Mouse (Mus musculus) hindbrain, embryonic 14.5 days (tissue): Measurements from ENCODE around the gene Urad. TPM values are rescaled to one million over a fixed set of nuclear protein-coding genes. Genes with fewer than 3 reads are reported as not detected.

Source experiments
- ATAC-seq: fragments of 200-750 bp; cut with Nextera tagmentation; 2 replicates; pipeline ENCODE4 v1.8.0; 2017; ENCODE audit warnings: moderate number of reproducible peaks, mild to moderate bottlenecking, moderate TSS enrichment, moderate library complexity; ENCODE audit not compliant: low FRiP score
- DNase-seq: peaks from one replicate; pipeline ENCODE4 v3.0.0-alpha.2; 2015; ENCODE audit warnings: low spot score
- H3K27ac ChIP-seq: fragments of 300-500 bp; sonication (generic); 2 replicates; pipeline ENCODE4 v1.5.1; 2014; ENCODE audit warnings: mild to moderate bottlenecking, moderate library complexity
- H3K27me3 ChIP-seq: fragments of 300-500 bp; sonication (generic); 2 replicates; pipeline ENCODE4 v1.6.1; 2014; ENCODE audit warnings: mild to moderate bottlenecking, low read length, mixed read lengths; ENCODE audit not compliant: control insufficient read depth, insufficient read depth
- H3K36me3 ChIP-seq: fragments of 300-500 bp; sonication (generic); replicated peaks from 2 replicates; pipeline ENCODE4 v1.6.1; 2014; ENCODE audit not compliant: control insufficient read depth, insufficient read depth
- H3K4me1 ChIP-seq: fragments of 300-500 bp; sonication (generic); replicated peaks from 2 replicates; pipeline ENCODE4 v1.6.1; 2014; ENCODE audit warnings: antibody characterized with exemption, low read length, mixed read lengths; ENCODE audit not compliant: control insufficient read depth, insufficient read depth
- H3K4me2 ChIP-seq: fragments of 300-500 bp; sonication (generic); replicated peaks from 2 replicates; pipeline ENCODE4 v1.6.1; 2014; ENCODE audit warnings: mild to moderate bottlenecking, moderate library complexity
- H3K4me3 ChIP-seq: fragments of 300-500 bp; sonication (generic); replicated peaks from 2 replicates; pipeline ENCODE4 v1.5.1; 2014; ENCODE audit warnings: mild to moderate bottlenecking, low read length
- H3K9ac ChIP-seq: fragments of 300-500 bp; sonication (generic); 2 replicates; pipeline ENCODE4 v1.6.1; 2014
- H3K9me3 ChIP-seq: fragments of 300-500 bp; sonication (generic); 2 replicates; pipeline ENCODE4 v1.6.1; 2016; ENCODE audit warnings: low read length; ENCODE audit not compliant: control insufficient read depth
- WGBS: fragments of 180-500 bp; shearing (Covaris S2); extraction: QIAGEN DNeasy Blood & Tissue Kit; methylation state at CpG from one replicate; pipeline ENCODE4 v1.1.7; 2014; 5-methylcytosine and 5-hydroxymethylcytosine counted together
- polyA plus RNA-seq: library from polyadenylated mRNA; unstranded; fragments of >200 nt; fragmentation: Nextera tagmentation; extraction: Ambion mirVana; gene quantifications from 2 replicates; pipeline ENCODE4 v1.2.1, GENCODE M21; 2014

The Urad gene
- polyA plus RNA-seq, 1 experiment from 2014 or later = not detected

DNA sequence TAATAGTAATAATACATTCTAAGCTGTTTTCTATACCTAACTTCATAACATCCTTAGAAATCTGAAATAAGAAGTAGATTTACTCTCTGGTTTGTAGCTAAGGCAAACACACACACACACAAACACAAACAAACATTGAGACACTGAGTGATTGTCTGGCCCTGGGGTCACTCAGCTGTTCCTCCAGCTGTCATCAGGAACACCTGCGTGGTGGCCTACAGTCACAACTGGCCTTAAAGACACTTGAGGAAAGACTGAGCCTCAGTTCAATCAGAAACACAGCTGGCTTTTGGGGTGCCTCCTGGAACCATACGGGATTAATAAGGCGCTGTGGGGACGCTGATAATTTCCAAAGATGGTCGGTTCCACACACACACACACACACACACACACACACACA, 25.0 kb downstream of the Urad start:
- Histone ChIP-seq H3K36me3 (no peaks in the 10 kb centered on the region), H3K4me1 (no peaks in the 10 kb centered on the region), H3K27ac (no peak overlapping the region), H3K4me3 (no peak overlapping the region), H3K9ac (no peak overlapping the region), H3K4me2 (no peak overlapping the region), H3K9me3 (no peaks in the 10 kb centered on the region), H3K27me3 (peaks cover 97% of the 10 kb centered on the region)
- DNase-seq (no peak), ATAC-seq (no peak)
- 66% methylated on average over 5 of the region's 5 CpGs for WGBS

GRCm38 (mm10) chr5:147294121-147294520, 28.1 kb downstream of the Urad start:
- no peaks in the 10 kb centered on the region for H3K36me3 ChIP-seq

GRCm38 (mm10) chr5:147293127-147293910, 28.9 kb downstream of the Urad start:
- DNase-seq (peak; percentile 87), ATAC-seq (peak; percentile 73; the same call in 1 of the 2 replicates)
- Histone ChIP-seq H3K4me1 (no peaks in the 10 kb centered on the region), H3K9me3 (no peaks in the 10 kb centered on the region), H3K9ac (no peak overlapping the region), H3K36me3 (no peaks in the 10 kb centered on the region), H3K27me3 (peaks cover 69% of the 10 kb centered on the region), H3K4me2 (no peak overlapping the region), H3K4me3 (no peak overlapping the region), H3K27ac (no peak overlapping the region)
- 17% methylated on average over 18 of the region's 18 CpGs for WGBS

More at GRCm38 (mm10) chr5:147294121-147294520, 28.1 kb downstream of the Urad start:
- Histone ChIP-seq H3K4me2 (no peak overlapping the region), H3K4me3 (no peak overlapping the region), H3K4me1 (no peaks in the 10 kb centered on the region), H3K27ac (no peak overlapping the region), H3K9me3 (no peaks in the 10 kb centered on the region), H3K9ac (no peak overlapping the region), H3K27me3 (peaks cover 77% of the 10 kb centered on the region)
- DNase-seq = no peak
- ATAC-seq = no peak
- 10% methylated on average over 20 of the region's 20 CpGs for WGBS

- Histone ChIP-seq H3K4me3 (no peak overlapping the region), H3K36me3 (no peaks in the 10 kb centered on the region), H3K27me3 (peaks cover 62% of the 10 kb centered on the region), H3K27ac (no peak overlapping the region), H3K9me3 (no peaks in the 10 kb centered on the region), H3K9ac (no peak overlapping the region), H3K4me1 (no peaks in the 10 kb centered on the region), H3K4me2 (no peak overlapping the region)
- DNase-seq (no peak), ATAC-seq (no peak)
- 49% methylated on average over 13 of the region's 13 CpGs for WGBS
These were observed 29.6 kb downstream of the Urad start for GRCm38 (mm10) chr5:147292506-147293120.

DNA sequence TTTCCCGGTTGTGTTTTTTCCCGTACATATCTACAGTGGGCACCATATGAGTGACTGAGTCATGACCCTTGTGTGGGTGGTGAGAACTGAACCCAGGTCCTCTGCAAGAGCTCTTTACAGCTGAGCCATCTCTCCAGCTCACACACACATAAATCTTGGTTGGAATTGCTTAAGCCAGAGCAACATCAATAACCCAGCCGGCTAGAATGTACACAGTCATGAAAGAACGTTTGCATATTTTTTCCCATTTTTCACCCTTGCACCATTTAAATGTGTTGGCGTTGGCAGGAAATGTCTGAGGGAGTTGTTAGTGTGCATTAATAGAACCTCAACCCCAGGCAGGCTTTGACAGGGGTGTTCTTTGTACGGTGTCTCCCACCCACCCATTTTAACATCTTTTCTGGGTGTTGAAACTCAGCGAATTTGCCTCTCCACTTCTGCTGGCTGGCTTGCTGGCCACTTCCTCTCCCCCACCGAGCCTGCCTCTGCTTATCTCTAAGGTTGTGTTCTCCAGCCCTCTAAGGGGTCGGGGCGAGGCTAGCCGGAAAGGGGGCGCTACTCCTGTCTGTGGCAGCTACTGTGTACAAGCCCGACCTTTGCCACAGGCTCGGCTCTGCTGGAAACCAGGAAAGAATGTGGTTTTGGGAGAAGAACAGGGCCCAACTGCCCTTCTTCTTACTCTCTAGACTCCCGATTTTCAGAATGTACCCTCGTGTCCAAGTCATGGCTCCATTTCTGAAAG, 30.3 kb downstream of the Urad start:
- Histone ChIP-seq H3K36me3 (no peaks in the 10 kb centered on the region), H3K4me1 (no peaks in the 10 kb centered on the region), H3K4me2 (no peak overlapping the region), H3K4me3 (no peak overlapping the region), H3K9me3 (no peaks in the 10 kb centered on the region), H3K27ac (no peak overlapping the region), H3K9ac (no peak overlapping the region), H3K27me3 (peaks cover 55% of the 10 kb centered on the region)
- WGBS = 38% methylated on average over 16 of the region's 16 CpGs
- DNase-seq (no peak), ATAC-seq (no peak)

GRCm38 (mm10) chr5:147284365-147284764, 37.9 kb downstream of the Urad start:
- WGBS = 72% methylated on average over 4 of the region's 4 CpGs
- H3K36me3 ChIP-seq = no peaks in the 10 kb centered on the region
- DNase-seq (no peak), ATAC-seq (no peak)
- no peak overlapping the region for H3K4me2 ChIP-seq
- no peak overlapping the region for H3K9ac ChIP-seq
- H3K27me3 ChIP-seq = peaks cover 40% of the 10 kb centered on the region
- H3K4me3 ChIP-seq = no peak overlapping the region
- no peak overlapping the region for H3K27ac ChIP-seq
- H3K4me1 ChIP-seq = no peaks in the 10 kb centered on the region
- no peaks in the 10 kb centered on the region for H3K9me3 ChIP-seq

DNA sequence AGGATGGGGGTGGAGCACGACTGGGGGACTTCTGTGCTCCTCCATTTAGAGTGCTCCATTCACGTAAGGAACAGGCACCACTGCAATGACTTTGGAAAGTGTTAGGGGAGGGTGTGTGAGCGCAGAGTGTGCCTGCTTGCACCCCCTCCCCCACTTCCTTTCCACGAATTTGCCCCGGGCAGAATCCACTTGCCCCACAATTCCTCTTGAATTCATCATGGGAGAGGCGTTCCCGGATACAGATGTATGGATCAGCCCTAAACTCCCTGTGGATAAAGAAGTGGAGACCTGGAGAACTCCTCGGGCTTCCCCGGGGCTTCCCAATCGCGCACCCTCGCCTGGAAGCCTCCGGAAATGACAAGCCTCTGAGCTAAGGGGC, 44.7 kb downstream of the Urad start:
- DNase-seq = no peak

DNA sequence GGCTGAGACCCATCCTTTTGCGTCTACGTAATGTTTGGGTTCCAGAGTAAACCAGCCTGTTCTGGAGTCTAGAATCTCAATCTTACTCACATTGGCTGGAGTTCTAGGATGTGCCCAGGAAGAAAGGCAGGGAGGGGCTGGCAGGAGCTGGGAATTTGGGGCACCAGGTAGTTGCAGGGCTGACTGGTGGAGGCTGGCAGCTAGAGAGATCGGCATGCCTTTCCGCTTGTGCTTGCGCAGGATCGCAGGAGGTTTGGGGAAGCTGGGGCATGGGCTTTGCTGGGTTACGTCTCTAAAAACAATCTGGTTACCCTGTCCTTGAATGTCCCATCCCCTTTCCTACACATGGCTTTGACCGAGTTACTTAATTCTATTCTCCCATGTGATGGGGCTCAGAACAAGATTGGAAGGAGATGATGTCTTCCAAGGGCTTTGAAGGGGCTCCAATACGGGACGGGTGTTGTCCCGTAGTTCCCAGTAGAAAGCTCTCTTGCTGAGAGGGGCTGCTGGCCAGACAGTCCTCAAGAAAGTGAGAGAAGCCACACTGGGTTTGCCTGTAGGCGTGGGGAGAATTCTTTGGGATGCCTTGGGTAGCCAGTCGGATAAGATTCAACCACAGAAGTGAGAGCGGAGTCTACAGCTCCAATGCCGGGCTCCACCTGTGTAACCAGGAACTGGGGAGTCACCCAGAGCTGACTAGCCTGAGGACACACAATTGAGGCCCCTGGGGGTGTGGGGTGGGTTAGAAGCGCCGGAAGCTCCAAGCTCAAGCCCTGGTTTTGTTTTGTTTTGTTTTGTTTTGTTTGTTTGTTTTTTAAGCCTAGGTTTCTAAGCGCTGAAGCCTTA, 45.3 kb downstream of the Urad start:
- no peak overlapping the region for H3K9ac ChIP-seq

More for the DNA sequence above, 44.7 kb downstream of the Urad start:
- Histone ChIP-seq H3K4me1 (no peaks in the 10 kb centered on the region), H3K4me3 (no peak overlapping the region), H3K9me3 (peaks cover 6% of the 10 kb centered on the region; the same call in 1 of the 2 replicates), H3K9ac (no peak overlapping the region), H3K36me3 (no peaks in the 10 kb centered on the region), H3K4me2 (no peak overlapping the region), H3K27ac (no peak overlapping the region), H3K27me3 (peaks cover 96% of the 10 kb centered on the region)
- no peak for ATAC-seq
- 0% methylated on average over 13 of the region's 13 CpGs for WGBS

More for the DNA sequence above, 45.3 kb downstream of the Urad start:
- Histone ChIP-seq H3K4me2 (no peak overlapping the region), H3K36me3 (no peaks in the 10 kb centered on the region), H3K4me3 (no peak overlapping the region), H3K27ac (no peak overlapping the region), H3K27me3 (peaks cover 99% of the 10 kb centered on the region), H3K9me3 (peaks cover 6% of the 10 kb centered on the region; the same call in 1 of the 2 replicates), H3K4me1 (no peaks in the 10 kb centered on the region)
- ATAC-seq (no peak), DNase-seq (no peak)
- WGBS = 2% methylated on average over 18 of the region's 18 CpGs
